Mouse (Mus musculus) midbrain, embryonic 10.5 days (tissue): Measurements from ENCODE around the gene Fbxw11. TPM values are rescaled to one million over a fixed set of nuclear protein-coding genes. Genes with fewer than 3 reads are reported as not detected.

Source experiments
- DNase-seq: peaks from one replicate; pipeline ENCODE4 v3.0.0-alpha.2; 2017; ENCODE audit warnings: low spot score
- H3K27ac ChIP-seq: fragments of 300-500 bp; sonication (generic); replicated peaks from 2 replicates; pipeline ENCODE4 v1.5.1; 2016; ENCODE audit warnings: mild to moderate bottlenecking
- H3K27me3 ChIP-seq: fragments of 300-500 bp; sonication (generic); 2 replicates; pipeline ENCODE4 v1.6.1; 2016; ENCODE audit warnings: low read depth, mild to moderate bottlenecking; ENCODE audit not compliant: poor library complexity, severe bottlenecking
- H3K36me3 ChIP-seq: fragments of 300-500 bp; sonication (generic); 2 replicates; pipeline ENCODE4 v1.6.1; 2016; ENCODE audit warnings: mild to moderate bottlenecking, moderate library complexity
- H3K4me1 ChIP-seq: fragments of 300-500 bp; sonication (generic); 2 replicates; pipeline ENCODE4 v1.6.1; 2016
- H3K4me3 ChIP-seq: fragments of 300-500 bp; sonication (generic); 2 replicates; pipeline ENCODE4 v1.5.1; 2016; ENCODE audit warnings: mild to moderate bottlenecking, moderate library complexity
- H3K9me3 ChIP-seq: fragments of 300-500 bp; sonication (generic); replicated peaks from 2 replicates; pipeline ENCODE4 v1.6.1; 2016; ENCODE audit warnings: mild to moderate bottlenecking
- WGBS: fragments of 180-500 bp; shearing (Covaris S2); methylation state at CpG from one replicate; pipeline ENCODE4 v1.1.7; 2016; 5-methylcytosine and 5-hydroxymethylcytosine counted together
- polyA plus RNA-seq: library from polyadenylated mRNA; unstranded; fragments of >200 nt; fragmentation: Nextera tagmentation; extraction: Ambion mirVana; gene quantifications from 2 replicates; pipeline ENCODE4 v1.2.1, GENCODE M21; 2016

The Fbxw11 gene
- polyA plus RNA-seq, result 93.9 and 102 TPM in 2 replicates

- under 1% methylated on average over 61 of the region's 64 CpGs for WGBS
- Histone ChIP-seq H3K27me3 (no peaks in the 10 kb centered on the region), H3K27ac (peak within 1 kb of the TSS; percentile 99), H3K36me3 (no peaks in the 10 kb centered on the region), H3K9me3 (no peaks in the 10 kb centered on the region), H3K4me3 (peak within 1 kb of the TSS; percentile 99), H3K4me1 (peaks cover 25% of the 10 kb centered on the region)
- DNase-seq, result peak; percentile 98
These were observed at the start of gene Fbxw11 for GRCm38 (mm10) chr11:32642249-32642876. Fbxw11 (plus strand) TSS chr11:32642724.

DNA sequence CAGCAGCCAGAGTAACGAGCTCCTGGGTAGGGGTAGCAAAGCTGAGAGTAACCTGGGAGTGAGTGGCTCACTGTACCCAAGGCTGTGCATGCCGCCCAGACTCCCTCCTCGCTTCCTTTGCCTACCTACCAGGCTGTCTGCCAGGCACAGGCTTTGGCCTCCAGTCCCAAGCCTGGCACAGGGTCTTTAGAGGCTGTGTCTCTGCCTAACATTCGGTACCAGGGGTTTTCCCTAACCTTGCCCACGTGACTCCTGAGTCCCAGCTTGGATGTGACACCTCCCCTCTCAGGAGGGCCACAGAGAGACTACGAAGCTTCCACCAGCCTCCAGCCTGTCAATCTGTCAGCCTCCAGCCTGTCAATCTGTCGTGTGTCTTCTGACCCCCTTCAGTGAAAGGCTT is 49.4 kb upstream of the Fbxw11 start:
- 80% methylated on average over 7 of the region's 7 CpGs for WGBS
- H3K4me3 ChIP-seq, result no peak overlapping the region

DNA sequence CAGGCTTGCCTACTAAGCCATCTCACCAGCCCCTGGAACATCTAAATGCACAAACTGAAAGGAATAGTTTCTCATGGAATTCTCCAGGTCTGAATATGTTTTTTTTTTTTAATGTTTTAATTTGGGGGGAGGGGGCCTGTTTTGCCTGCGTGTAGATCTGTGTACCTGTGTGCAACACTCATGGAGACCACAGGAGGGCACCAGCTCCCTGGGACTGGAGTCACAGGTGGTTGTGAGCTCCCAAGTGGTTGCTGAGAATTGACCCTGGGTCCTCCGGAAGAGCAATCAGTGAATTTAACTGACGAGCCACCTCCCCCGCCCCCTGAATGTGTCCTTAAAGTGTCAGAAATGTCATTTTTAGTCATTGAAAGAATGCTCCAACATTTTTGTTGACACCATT is 48.4 kb upstream of the Fbxw11 start:
- Histone ChIP-seq H3K4me3 (no peak overlapping the region), H3K4me1 (peaks cover 7% of the 10 kb centered on the region), H3K27ac (no peak overlapping the region), H3K27me3 (no peaks in the 10 kb centered on the region), H3K36me3 (no peaks in the 10 kb centered on the region), H3K9me3 (no peaks in the 10 kb centered on the region)
- 89% methylated on average over 4 of the region's 4 CpGs for WGBS
- DNase-seq, result no peak

More for the DNA sequence above, 49.4 kb upstream of the Fbxw11 start:
- Histone ChIP-seq H3K4me1 (peaks cover 9% of the 10 kb centered on the region), H3K27ac (no peak overlapping the region), H3K27me3 (no peaks in the 10 kb centered on the region), H3K9me3 (no peaks in the 10 kb centered on the region), H3K36me3 (no peaks in the 10 kb centered on the region)
- DNase-seq, result no peak

GRCm38 (mm10) chr11:32600371-32600770 is 42.2 kb upstream of the Fbxw11 start:
- 97% methylated on average over 6 of the region's 6 CpGs for WGBS
- H3K9me3 ChIP-seq, result no peaks in the 10 kb centered on the region
- no peak for DNase-seq

GRCm38 (mm10) chr11:32601528-32602323 is 40.8 kb upstream of the Fbxw11 start:
- WGBS, result 39% methylated on average over 12 of the region's 12 CpGs
- peak; percentile 51 for DNase-seq

More at GRCm38 (mm10) chr11:32600371-32600770, 42.2 kb upstream of the Fbxw11 start:
- Histone ChIP-seq H3K4me3 (no peak overlapping the region), H3K4me1 (peaks cover 20% of the 10 kb centered on the region), H3K27me3 (no peaks in the 10 kb centered on the region), H3K27ac (no peak overlapping the region), H3K36me3 (no peaks in the 10 kb centered on the region)

GRCm38 (mm10) chr11:32604663-32605062 is 37.9 kb upstream of the Fbxw11 start:
- WGBS, result 81% methylated on average over 4 of the region's 4 CpGs
- no peak overlapping the region for H3K27ac ChIP-seq
- no peak for DNase-seq

More at GRCm38 (mm10) chr11:32601528-32602323, 40.8 kb upstream of the Fbxw11 start:
- 0 out of 2 replicates have a peak overlapping the region, but pooled peaks have one; percentile 39 for H3K27ac ChIP-seq
- H3K4me1 ChIP-seq, result peaks cover 21% of the 10 kb centered on the region
- no peaks in the 10 kb centered on the region for H3K9me3 ChIP-seq
- H3K36me3 ChIP-seq, result no peaks in the 10 kb centered on the region
- no peak overlapping the region for H3K4me3 ChIP-seq
- no peaks in the 10 kb centered on the region for H3K27me3 ChIP-seq

GRCm38 (mm10) chr11:32605131-32605860 is 37.2 kb upstream of the Fbxw11 start:
- Histone ChIP-seq H3K27me3 (no peaks in the 10 kb centered on the region), H3K36me3 (no peaks in the 10 kb centered on the region), H3K4me1 (peaks cover 15% of the 10 kb centered on the region), H3K4me3 (no peak overlapping the region), H3K27ac (no peak overlapping the region), H3K9me3 (no peaks in the 10 kb centered on the region)
- DNase-seq, result no peak
- WGBS, result 81% methylated on average over 7 of the region's 7 CpGs

More at GRCm38 (mm10) chr11:32604663-32605062, 37.9 kb upstream of the Fbxw11 start:
- Histone ChIP-seq H3K4me3 (no peak overlapping the region), H3K9me3 (no peaks in the 10 kb centered on the region), H3K36me3 (no peaks in the 10 kb centered on the region), H3K4me1 (peaks cover 16% of the 10 kb centered on the region), H3K27me3 (no peaks in the 10 kb centered on the region)

DNA sequence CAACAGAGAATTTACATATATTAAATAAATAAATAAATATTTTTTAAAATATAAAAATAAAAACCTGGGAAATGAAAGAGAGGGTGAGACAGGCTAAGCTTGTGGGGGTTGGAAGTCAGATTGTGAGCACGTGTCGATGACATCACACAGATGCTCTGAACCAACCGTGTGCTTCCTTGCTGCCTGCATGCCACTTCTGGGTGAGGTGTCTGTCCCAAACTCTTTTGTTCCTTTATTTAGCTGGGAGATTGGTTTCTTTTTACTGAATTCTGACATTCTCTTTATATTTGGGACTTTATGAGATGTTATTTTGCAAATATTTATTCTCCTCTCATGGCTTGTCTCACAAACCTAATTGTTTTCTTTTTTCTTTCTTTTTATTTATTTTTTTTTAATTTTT is 36.6 kb upstream of the Fbxw11 start:
- WGBS, result 88% methylated on average over 3 of the region's 3 CpGs
- no peak for DNase-seq
- peaks cover 15% of the 10 kb centered on the region for H3K4me1 ChIP-seq
- H3K27ac ChIP-seq, result no peak overlapping the region
- H3K4me3 ChIP-seq, result no peak overlapping the region
- H3K36me3 ChIP-seq, result no peaks in the 10 kb centered on the region
- no peaks in the 10 kb centered on the region for H3K9me3 ChIP-seq
- no peaks in the 10 kb centered on the region for H3K27me3 ChIP-seq

DNA sequence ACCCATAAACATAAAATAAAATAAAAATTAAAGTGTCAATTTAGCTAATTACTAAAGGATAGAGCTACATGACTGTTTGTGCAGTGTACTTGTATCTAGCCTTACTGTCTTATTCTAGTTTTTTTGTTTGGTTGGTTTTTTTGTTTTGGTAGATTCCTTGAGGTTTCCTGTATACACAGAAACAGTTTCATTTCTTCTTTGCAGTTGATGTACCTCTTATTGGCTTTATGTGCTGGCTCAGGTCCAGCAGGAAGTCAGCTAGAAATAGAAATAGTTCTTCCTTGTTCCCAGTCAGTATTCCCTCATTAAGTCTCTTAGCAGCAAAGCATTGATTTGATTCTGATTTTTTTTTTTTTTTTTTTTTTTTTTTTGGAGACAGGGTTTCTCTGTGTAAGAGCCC is 35.2 kb upstream of the Fbxw11 start:
- Histone ChIP-seq H3K4me3 (no peak overlapping the region), H3K27me3 (no peaks in the 10 kb centered on the region), H3K27ac (no peak overlapping the region), H3K36me3 (no peaks in the 10 kb centered on the region), H3K4me1 (peaks cover 6% of the 10 kb centered on the region; the same call in 1 of the 2 replicates), H3K9me3 (no peaks in the 10 kb centered on the region)
- no peak for DNase-seq

- no peak for DNase-seq
- WGBS, result 93% methylated on average over 6 of the region's 6 CpGs
These were observed 31.9 kb upstream of the Fbxw11 start for GRCm38 (mm10) chr11:32610616-32611015.

DNA sequence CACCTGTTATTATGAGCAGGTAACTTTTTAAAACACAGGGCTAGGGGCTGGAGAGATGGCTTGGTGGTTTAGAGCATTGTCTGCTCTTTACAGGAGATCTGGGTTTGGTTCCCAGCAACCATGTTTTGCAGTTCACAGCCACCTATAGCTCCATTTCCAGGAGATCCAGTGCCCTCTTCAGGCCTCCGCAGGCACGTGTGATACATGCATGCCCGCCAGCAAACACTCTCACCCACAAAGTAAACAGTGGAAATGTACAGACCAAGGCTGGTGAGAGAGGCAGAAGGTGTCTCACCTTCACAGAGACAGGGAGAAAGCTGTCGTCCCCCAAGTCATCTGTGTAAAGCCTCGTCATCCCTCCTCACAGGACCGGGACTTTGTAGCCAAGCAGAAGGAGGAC is 30.2 kb upstream of the Fbxw11 start:
- Histone ChIP-seq H3K36me3 (no peaks in the 10 kb centered on the region), H3K27me3 (no peaks in the 10 kb centered on the region), H3K27ac (no peak overlapping the region), H3K4me1 (peaks cover 10% of the 10 kb centered on the region), H3K4me3 (no peak overlapping the region), H3K9me3 (no peaks in the 10 kb centered on the region)
- 71% methylated on average over 6 of the region's 6 CpGs for WGBS
- DNase-seq, result no peak

More at GRCm38 (mm10) chr11:32610616-32611015, 31.9 kb upstream of the Fbxw11 start:
- Histone ChIP-seq H3K9me3 (no peaks in the 10 kb centered on the region), H3K4me1 (peaks cover 5% of the 10 kb centered on the region), H3K36me3 (no peaks in the 10 kb centered on the region), H3K27me3 (no peaks in the 10 kb centered on the region), H3K27ac (no peak overlapping the region), H3K4me3 (no peak overlapping the region)

DNA sequence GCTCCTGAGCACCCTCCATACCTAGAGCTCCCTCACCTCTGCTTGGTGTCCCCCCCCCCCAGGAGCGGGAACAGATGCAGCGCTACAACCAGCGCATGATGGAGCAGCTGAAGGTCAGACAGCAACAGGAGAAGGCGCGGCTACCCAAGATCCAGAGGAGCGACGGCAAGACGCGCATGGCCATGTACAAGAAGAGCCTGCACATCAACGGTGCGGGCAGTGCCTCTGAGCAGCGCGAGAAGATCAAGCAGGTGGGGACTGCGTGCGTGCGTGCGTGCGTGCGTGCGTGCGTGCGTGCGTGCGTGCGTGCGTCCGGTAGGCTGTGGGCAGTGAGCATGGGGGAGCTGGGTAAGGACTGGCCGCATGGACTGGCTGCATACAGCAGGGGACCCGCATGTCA is 28.1 kb upstream of the Fbxw11 start:
- no peak for DNase-seq
- Histone ChIP-seq H3K27me3 (no peaks in the 10 kb centered on the region), H3K9me3 (no peaks in the 10 kb centered on the region), H3K27ac (no peak overlapping the region; the same call in 1 of the 2 replicates), H3K4me1 (peaks cover 16% of the 10 kb centered on the region), H3K36me3 (no peaks in the 10 kb centered on the region), H3K4me3 (no peak overlapping the region)
- 95% methylated on average over 29 of the region's 29 CpGs for WGBS
